Mouse (Mus musculus) liver, embryonic 15.5 days (tissue): Measurements from ENCODE around the gene Hspa1a. TPM values are rescaled to one million over a fixed set of nuclear protein-coding genes. Genes with fewer than 3 reads are reported as not detected.
"Not testable (repeated sequence)": the region's sequence is repeated elsewhere in the genome, so short reads cannot be mapped to it uniquely, and the experiment has no call there.

ENCODE experiments used
- ATAC-seq: fragments of 200-750 bp; cut with Nextera tagmentation; 2 replicates; pipeline ENCODE4 v1.8.0; 2017; ENCODE audit warnings: moderate number of reproducible peaks, mild to moderate bottlenecking, moderate library complexity; ENCODE audit not compliant: insufficient read depth
- H3K27ac ChIP-seq: fragments of 300-500 bp; sonication (generic); replicated peaks from 2 replicates; pipeline ENCODE4 v1.5.1; 2015; ENCODE audit warnings: mild to moderate bottlenecking, inconsistent platforms
- H3K27me3 ChIP-seq: fragments of 300-500 bp; sonication (generic); 2 replicates; pipeline ENCODE4 v1.6.1; 2015; ENCODE audit warnings: mild to moderate bottlenecking, inconsistent platforms
- H3K36me3 ChIP-seq: fragments of 300-500 bp; sonication (generic); replicated peaks from 2 replicates; pipeline ENCODE4 v1.6.1; 2015; ENCODE audit warnings: moderate library complexity, mild to moderate bottlenecking, inconsistent platforms
- H3K4me1 ChIP-seq: fragments of 300-500 bp; sonication (generic); replicated peaks from 2 replicates; pipeline ENCODE4 v1.6.1; 2015; ENCODE audit warnings: inconsistent platforms
- H3K4me2 ChIP-seq: fragments of 300-500 bp; sonication (generic); 2 replicates; pipeline ENCODE4 v1.6.1; 2015; ENCODE audit warnings: moderate library complexity, mild to moderate bottlenecking, inconsistent platforms
- H3K4me3 ChIP-seq: fragments of 300-500 bp; sonication (generic); replicated peaks from 2 replicates; pipeline ENCODE4 v1.5.1; 2015; ENCODE audit warnings: mild to moderate bottlenecking, inconsistent platforms
- H3K9ac ChIP-seq: fragments of 300-500 bp; sonication (generic); 2 replicates; pipeline ENCODE4 v1.6.1; 2015; ENCODE audit warnings: moderate library complexity, mild to moderate bottlenecking, inconsistent platforms
- H3K9me3 ChIP-seq: fragments of 300-500 bp; sonication (generic); replicated peaks from 2 replicates; pipeline ENCODE4 v1.6.1; 2016; ENCODE audit warnings: inconsistent platforms
- WGBS: fragments of 180-500 bp; shearing (Covaris S2); methylation state at CpG from one replicate; pipeline ENCODE4 v1.1.7; 2015; ENCODE audit warnings: mixed read lengths; ENCODE audit not compliant: insufficient replicate concordance; 5-methylcytosine and 5-hydroxymethylcytosine counted together
- polyA plus RNA-seq: library from polyadenylated mRNA; unstranded; fragments of >200 nt; fragmentation: Nextera tagmentation; extraction: Ambion mirVana; gene quantifications from 2 replicates; pipeline ENCODE4 v1.2.1, GENCODE M21; 2015

Gene Hspa1a
- polyA plus RNA-seq, 1 experiment from 2014 or later, result 1.6 TPM

GRCm38 (mm10) chr17:34980655-34981054 is 8.7 kb upstream of the Hspa1a start:
- H3K27ac ChIP-seq, result peak overlapping the region; percentile 98
- peaks cover 12% of the 10 kb centered on the region for H3K36me3 ChIP-seq
- 16% methylated on average over 2 of the region's 2 CpGs for WGBS
- no peaks in the 10 kb centered on the region for H3K9me3 ChIP-seq
- H3K27me3 ChIP-seq, result no peaks in the 10 kb centered on the region
- H3K4me2 ChIP-seq, result peak overlapping the region; percentile 80
- peak overlapping the region; percentile 91 for H3K4me3 ChIP-seq
- H3K9ac ChIP-seq, result peak overlapping the region; percentile 88
- peaks cover 46% of the 10 kb centered on the region for H3K4me1 ChIP-seq
- ATAC-seq, result no peak

GRCm38 (mm10) chr17:34979631-34980030 is 7.7 kb upstream of the Hspa1a start:
- 69% methylated on average over 4 of the region's 4 CpGs for WGBS
- H3K27ac ChIP-seq, result no peak overlapping the region
- no peaks in the 10 kb centered on the region for H3K9me3 ChIP-seq
- H3K4me3 ChIP-seq, result no peak overlapping the region
- no peak overlapping the region for H3K4me2 ChIP-seq
- peaks cover 1% of the 10 kb centered on the region for H3K36me3 ChIP-seq
- no peak for ATAC-seq
- no peaks in the 10 kb centered on the region for H3K27me3 ChIP-seq
- peaks cover 39% of the 10 kb centered on the region for H3K4me1 ChIP-seq
- no peak overlapping the region for H3K9ac ChIP-seq

- H3K4me3 ChIP-seq, result no peak overlapping the region
- H3K27me3 ChIP-seq, result peaks cover 9% of the 10 kb centered on the region
- no peak overlapping the region for H3K4me2 ChIP-seq
- H3K27ac ChIP-seq, result no peak overlapping the region
- no peak for ATAC-seq
- H3K9ac ChIP-seq, result no peak overlapping the region
- H3K36me3 ChIP-seq, result no peaks in the 10 kb centered on the region; the same call in 1 of the 2 replicates
- 87% methylated on average over 27 of the region's 27 CpGs for WGBS
- H3K9me3 ChIP-seq, result no peaks in the 10 kb centered on the region
- peaks cover 27% of the 10 kb centered on the region for H3K4me1 ChIP-seq
Observed at GRCm38 (mm10) chr17:34978239-34978638, 6.3 kb upstream of the Hspa1a start.

- no peak for ATAC-seq
- 86% methylated on average over 20 of the region's 20 CpGs for WGBS
- Histone ChIP-seq H3K27me3 (peaks cover 21% of the 10 kb centered on the region), H3K9me3 (no peaks in the 10 kb centered on the region), H3K9ac (no peak overlapping the region), H3K27ac (no peak overlapping the region), H3K4me1 (peaks cover 24% of the 10 kb centered on the region), H3K4me2 (no peak overlapping the region), H3K4me3 (no peak overlapping the region), H3K36me3 (no peaks in the 10 kb centered on the region; the same call in 1 of the 2 replicates)
Observed at GRCm38 (mm10) chr17:34977000-34977399, 5.0 kb upstream of the Hspa1a start.

- 50% methylated on average over 3 of the region's 3 CpGs for WGBS
- Histone ChIP-seq H3K9ac (no peak overlapping the region), H3K4me1 (peaks cover 18% of the 10 kb centered on the region), H3K27ac (no peak overlapping the region), H3K4me2 (no peak overlapping the region), H3K4me3 (no peak overlapping the region), H3K9me3 (no peaks in the 10 kb centered on the region), H3K36me3 (no peaks in the 10 kb centered on the region; the same call in 1 of the 2 replicates), H3K27me3 (peaks cover 28% of the 10 kb centered on the region)
- ATAC-seq, result no peak
Observed at GRCm38 (mm10) chr17:34975581-34976492, 3.9 kb upstream of the Hspa1a start.

- H3K27ac ChIP-seq, H3K9me3 ChIP-seq, H3K36me3 ChIP-seq, H3K4me1 ChIP-seq, H3K9ac ChIP-seq: not testable (repeated sequence)
- Histone ChIP-seq H3K27me3 (peaks cover 64% of the 10 kb centered on the region), H3K4me2 (peak overlapping the region; percentile 68), H3K4me3 (peak overlapping the region; percentile 41)
- ATAC-seq, result peak; percentile 37; the same call in 1 of the 2 replicates
- WGBS, result 1% methylated on average over 24 of the region's 43 CpGs
Observed at GRCm38 (mm10) chr17:34971694-34972068, 275 bp downstream of the Hspa1a start.

GRCm38 (mm10) chr17:34970850-34971249 is 1.1 kb downstream of the Hspa1a start:
- H3K27me3 ChIP-seq, result peaks cover 71% of the 10 kb centered on the region
- not testable (repeated sequence) for H3K4me2 ChIP-seq, ATAC-seq, H3K4me1 ChIP-seq, H3K36me3 ChIP-seq, H3K9me3 ChIP-seq, H3K27ac ChIP-seq, H3K9ac ChIP-seq, H3K4me3 ChIP-seq
- 28% methylated on average over 24 of the region's 37 CpGs for WGBS

- not testable (repeated sequence) for H3K9me3 ChIP-seq, ATAC-seq, H3K4me2 ChIP-seq, H3K27ac ChIP-seq, H3K4me3 ChIP-seq, H3K36me3 ChIP-seq, H3K4me1 ChIP-seq, H3K9ac ChIP-seq
- peaks cover 82% of the 10 kb centered on the region for H3K27me3 ChIP-seq
- WGBS, result 57% methylated on average over 8 of the region's 11 CpGs
Observed at GRCm38 (mm10) chr17:34969822-34970221, 2.1 kb downstream of the Hspa1a start, which contains the start of gene Gm20481. TSS of gene Gm20481 (plus strand) at chr17:34969912.

- no peak overlapping the region for H3K4me3 ChIP-seq
- peaks cover 87% of the 10 kb centered on the region for H3K27me3 ChIP-seq
- H3K4me1 ChIP-seq, result no peaks in the 10 kb centered on the region; the same call in 1 of the 2 replicates
- no peaks in the 10 kb centered on the region for H3K36me3 ChIP-seq
- H3K4me2 ChIP-seq, result no peak overlapping the region
- H3K9me3 ChIP-seq, result no peaks in the 10 kb centered on the region
- no peak overlapping the region for H3K27ac ChIP-seq
- 38% methylated on average over 5 of the region's 5 CpGs for WGBS
- ATAC-seq, result no peak
- no peak overlapping the region for H3K9ac ChIP-seq
Observed at GRCm38 (mm10) chr17:34965627-34966026, 6.3 kb downstream of the Hspa1a start.

GRCm38 (mm10) chr17:34964640-34965049 is 7.3 kb downstream of the Hspa1a start:
- no peak for ATAC-seq
- Histone ChIP-seq H3K9ac (no peak overlapping the region), H3K9me3 (no peaks in the 10 kb centered on the region), H3K4me1 (peaks cover 8% of the 10 kb centered on the region), H3K4me3 (no peak overlapping the region), H3K4me2 (no peak overlapping the region), H3K36me3 (no peaks in the 10 kb centered on the region), H3K27me3 (peaks cover 88% of the 10 kb centered on the region), H3K27ac (no peak overlapping the region)
- WGBS, result 29% methylated on average over 1 of the region's 1 CpGs

GRCm38 (mm10) chr17:34962841-34963240 is 9.1 kb downstream of the Hspa1a start:
- Histone ChIP-seq H3K4me1 (peaks cover 12% of the 10 kb centered on the region), H3K27ac (no peak overlapping the region), H3K4me2 (no peak overlapping the region), H3K9me3 (no peaks in the 10 kb centered on the region), H3K9ac (no peak overlapping the region), H3K27me3 (peaks cover 84% of the 10 kb centered on the region), H3K36me3 (no peaks in the 10 kb centered on the region), H3K4me3 (no peak overlapping the region)
- 55% methylated on average over 1 of the region's 1 CpGs for WGBS
- ATAC-seq, result no peak
